Mouse (Mus musculus): ENCODE results near the gene Actrt2. TPM values are rescaled to one million over a fixed set of nuclear protein-coding genes. Genes with fewer than 3 reads are reported as not detected.

Gene Actrt2
- total RNA-seq, 2 experiments from 2014 or later: not detected

- peak; percentile 11 to 20 for DNase-seq (ENCODE audit: extremely low spot score in 1 of 2, low spot score in 2 of 2)
- intact Hi-C loops (cut with DNase I): loop anchor here (2.0 to 5.0 kb wide), 2 partner anchors 81 to 188 kb away; no protein-coding TSS in a partner anchor
- TF ChIP-seq CTCF (IDR thresholded peaks at IDR 0.05): no peak
- Histone ChIP-seq H3K4me3 (peak overlapping the region; percentile 44), H3K27ac (peak overlapping the region; percentile 78)
Measured at GRCm38 (mm10) chr4:154635241-154636052, 32.2 kb downstream of the Actrt2 start.

- Histone ChIP-seq H3K27ac (peak overlapping the region; percentile 78), H3K4me3 (peak overlapping the region; percentile 44)
- TF ChIP-seq CTCF (IDR thresholded peaks at IDR 0.05): no peak
- intact Hi-C loops (cut with DNase I): loop anchor here (2.0 to 5.0 kb wide), 2 partner anchors 80 to 187 kb away; no protein-coding TSS in a partner anchor
- DNase-seq (ENCODE audit: extremely low spot score in 1 of 2, low spot score in 2 of 2): no peak
Measured at GRCm38 (mm10) chr4:154634470-154635240, 33.0 kb downstream of the Actrt2 start.

- Histone ChIP-seq H3K27ac (peak overlapping the region; percentile 78; the same call in 1 of the 2 replicates), H3K4me3 (peak overlapping the region; percentile 44)
- intact Hi-C loops (cut with DNase I): loop anchor here (2.0 kb wide), 1 partner anchor 79 kb away; no protein-coding TSS in a partner anchor
- TF ChIP-seq CTCF (IDR thresholded peaks at IDR 0.05): no peak
- DNase-seq (ENCODE audit: extremely low spot score in 1 of 2, low spot score in 2 of 2): no peak
Measured at GRCm38 (mm10) chr4:154634001-154634400, 33.7 kb downstream of the Actrt2 start.

- no peak overlapping the region for H3K4me3 ChIP-seq
- intact Hi-C loops (cut with DNase I): no loop called here
- DNase-seq (ENCODE audit: extremely low spot score in 1 of 2, low spot score in 2 of 2): no peak
- no peak for TF ChIP-seq CTCF (IDR thresholded peaks at IDR 0.05)
- H3K27ac ChIP-seq: peak overlapping the region; percentile 15; the same call in 1 of the 2 replicates
Measured at GRCm38 (mm10) chr4:154632800-154633764, 34.6 kb downstream of the Actrt2 start.

- Histone ChIP-seq H3K4me3 (no peak overlapping the region), H3K27ac (no peak overlapping the region)
- DNase-seq (ENCODE audit: extremely low spot score in 1 of 2, low spot score in 2 of 2): no peak
- intact Hi-C loops (cut with DNase I): no loop called here
- TF ChIP-seq CTCF (IDR thresholded peaks at IDR 0.05): no peak
Measured at GRCm38 (mm10) chr4:154630763-154631162, 36.9 kb downstream of the Actrt2 start.

- intact Hi-C loops (cut with DNase I): no loop called here
- H3K27ac ChIP-seq: no peak overlapping the region
- H3K4me3 ChIP-seq: no peak overlapping the region
- no peak for DNase-seq (ENCODE audit: extremely low spot score in 1 of 2, low spot score in 2 of 2)
- no peak for TF ChIP-seq CTCF (IDR thresholded peaks at IDR 0.05)
Measured at GRCm38 (mm10) chr4:154627419-154628142, 40.1 kb downstream of the Actrt2 start.

- intact Hi-C loops (cut with DNase I): no loop called here
- no peak overlapping the region for H3K27ac ChIP-seq
- DNase-seq (ENCODE audit: extremely low spot score in 1 of 2, low spot score in 2 of 2): no peak
- TF ChIP-seq CTCF (IDR thresholded peaks at IDR 0.05): no peak
- no peak overlapping the region for H3K4me3 ChIP-seq
Measured at GRCm38 (mm10) chr4:154626282-154626681, 41.4 kb downstream of the Actrt2 start.

GRCm38 (mm10) chr4:154625710-154626109 lies 42.0 kb downstream of the Actrt2 start:
- H3K4me3 ChIP-seq: no peak overlapping the region
- DNase-seq (ENCODE audit: extremely low spot score in 1 of 2, low spot score in 2 of 2): no peak
- H3K27ac ChIP-seq: no peak overlapping the region
- intact Hi-C loops (cut with DNase I): no loop called here
- no peak for TF ChIP-seq CTCF (IDR thresholded peaks at IDR 0.05)

- TF ChIP-seq CTCF (IDR thresholded peaks at IDR 0.05): no peak
- H3K4me3 ChIP-seq: no peak overlapping the region
- intact Hi-C loops (cut with DNase I): no loop called here
- no peak for DNase-seq (ENCODE audit: extremely low spot score in 1 of 2, low spot score in 2 of 2)
- H3K27ac ChIP-seq: no peak overlapping the region
Measured at GRCm38 (mm10) chr4:154623241-154623640, 44.4 kb downstream of the Actrt2 start.

- intact Hi-C loops (cut with DNase I): no loop called here
- DNase-seq (ENCODE audit: extremely low spot score in 1 of 2, low spot score in 2 of 2): no peak
- H3K4me3 ChIP-seq: no peak overlapping the region
- TF ChIP-seq CTCF (IDR thresholded peaks at IDR 0.05): no peak
- no peak overlapping the region for H3K27ac ChIP-seq
Measured at GRCm38 (mm10) chr4:154622521-154622920, 45.1 kb downstream of the Actrt2 start.

Other genes with a start within 250 kb of the Actrt2 start
- gene Prdm16, start 31.0 kb downstream of the Actrt2 start, total RNA-seq (2021): 1 to 10 TPM; 8.2 to 9.6 TPM
- gene Ttc34, start 169.6 kb upstream of the Actrt2 start, total RNA-seq (2021): 1 to 10 TPM; 2.1 to 3.5 TPM
- gene Mmel1, start 201.7 kb upstream of the Actrt2 start, total RNA-seq (2021): under 1 TPM; 0.41 to 0.84 TPM
- gene Fam213b, start 231.3 kb upstream of the Actrt2 start, total RNA-seq (2021): 10 to 100 TPM; 59.8 to 66.7 TPM